Mouse (Mus musculus) myocyte (in vitro differentiated cells): ENCODE data around the gene Kif24.

ENCODE experiments used
- CEBPB ChIP-seq: IDR thresholded peaks from 2 replicates; pipeline ENCODE4 v1.6.1; 2011; ENCODE audit warnings: mild to moderate bottlenecking, moderate library complexity; ENCODE audit not compliant: poor library complexity, insufficient read depth, severe bottlenecking
- E2F4 ChIP-seq: IDR thresholded peaks from one replicate; pipeline ENCODE4 v1.6.1; 2011; ENCODE audit warnings: mild to moderate bottlenecking, control low read depth, moderate library complexity; ENCODE audit not compliant: insufficient read depth
- MAX ChIP-seq: IDR thresholded peaks from one replicate; pipeline ENCODE4 v1.6.1; 2011; ENCODE audit warnings: low read depth, mild to moderate bottlenecking, control low read depth
- MYOG ChIP-seq, 3 experiments: IDR thresholded peaks; one replicate each; pipeline ENCODE4 v1.6.1; 2011; ENCODE audit warnings: control low read depth in 2 of 3, low read depth in 2 of 3, mild to moderate bottlenecking in 2 of 3; ENCODE audit not compliant: insufficient read length in 2 of 3, control insufficient read depth in 1 of 3, insufficient read depth in 1 of 3
- POLR2A ChIP-seq: IDR thresholded peaks from one replicate; pipeline ENCODE4 v1.6.1; 2011; ENCODE audit warnings: low read depth, mild to moderate bottlenecking, control low read depth, moderate library complexity; ENCODE audit not compliant: insufficient read length
- POLR2AphosphoS2 ChIP-seq: IDR thresholded peaks from one replicate; pipeline ENCODE4 v1.6.1; 2011; ENCODE audit warnings: low read depth, control low read depth; ENCODE audit not compliant: insufficient read length
- TCF12 ChIP-seq: IDR thresholded peaks from one replicate; pipeline ENCODE4 v1.6.1; 2011; ENCODE audit warnings: mild to moderate bottlenecking, control low read depth; ENCODE audit not compliant: poor library complexity, insufficient read depth, severe bottlenecking
- TCF3 ChIP-seq: IDR thresholded peaks from one replicate; pipeline ENCODE4 v1.6.1; 2011; ENCODE audit warnings: low read depth, control low read depth; ENCODE audit not compliant: insufficient read length

- TF ChIP-seq POLR2A (no peak), MAX (no peak), TCF3 (no peak), E2F4 (no peak), MYOG (IDR thresholded peaks at IDR 0.05; ENCODE audit: control insufficient read depth in 1 of 3, insufficient read depth in 1 of 3, insufficient read length in 2 of 3, low read depth in 2 of 3) (no peak), TCF12 (no peak), CEBPB (no peak), POLR2AphosphoS2 (no peak)
Observed at GRCm38 (mm10) chr4:41506156-41506555, 41.5 kb upstream of the Kif24 start.
